Mouse (Mus musculus): Measurements from ENCODE around the gene Naaladl2.
A peak's percentile ranks its signal among the peaks of the same experiment; 100 is the strongest.
"Not testable (repeated sequence)": the region's sequence is repeated elsewhere in the genome, so short reads cannot be mapped to it uniquely, and the experiment has no call there.

Naaladl2 gene

GRCm38 (mm10) chr3:25143555-25144311 lies at the start of gene Naaladl2:
Naaladl2 (minus strand) TSS chr3:25144261.
- DNase-seq: peak; percentile 74 to 77

GRCm38 (mm10) chr3:25151721-25152120 lies 7.7 kb upstream of the Naaladl2 start:
- DNase-seq: no peak

- no peak for DNase-seq
Measured at GRCm38 (mm10) chr3:25147271-25147670, 3.2 kb upstream of the Naaladl2 start.

GRCm38 (mm10) chr3:25144961-25145697 lies 1.1 kb upstream of the Naaladl2 start:
- peak; percentile 19 to 55 for DNase-seq

GRCm38 (mm10) chr3:25143111-25143510 lies 950 bp downstream of the Naaladl2 start:
- DNase-seq: no peak

- DNase-seq: no peak
Measured at GRCm38 (mm10) chr3:25131848-25132247, 12.2 kb downstream of the Naaladl2 start.

GRCm38 (mm10) chr3:25127864-25128263 lies 16.2 kb downstream of the Naaladl2 start:
- DNase-seq: no peak

- DNase-seq: no peak
Measured at GRCm38 (mm10) chr3:25124919-25125846, 18.9 kb downstream of the Naaladl2 start.

- no peak for DNase-seq
Measured at GRCm38 (mm10) chr3:25113107-25113506, 31.0 kb downstream of the Naaladl2 start.

- DNase-seq: no peak
Measured at GRCm38 (mm10) chr3:25108997-25109396, 35.1 kb downstream of the Naaladl2 start.

GRCm38 (mm10) chr3:25092986-25093385 lies 51.1 kb downstream of the Naaladl2 start:
- DNase-seq: no peak

- no peak for DNase-seq
Measured at GRCm38 (mm10) chr3:25075785-25076184, 68.3 kb downstream of the Naaladl2 start.

- peak; percentile 55 for DNase-seq
Measured at GRCm38 (mm10) chr3:25074266-25074665, 69.8 kb downstream of the Naaladl2 start.

GRCm38 (mm10) chr3:25073821-25074220 lies 70.2 kb downstream of the Naaladl2 start:
- DNase-seq: peak; percentile 7 to 19

- DNase-seq: no peak
Measured at GRCm38 (mm10) chr3:25063217-25063616, 80.8 kb downstream of the Naaladl2 start.

- no peak for DNase-seq
Measured at GRCm38 (mm10) chr3:25052975-25053374, 91.1 kb downstream of the Naaladl2 start.

GRCm38 (mm10) chr3:25019972-25020371 lies 124.1 kb downstream of the Naaladl2 start:
- no peak for DNase-seq

GRCm38 (mm10) chr3:25010751-25011150 lies 133.3 kb downstream of the Naaladl2 start:
- DNase-seq: peak; percentile 50 to 54

- not testable (repeated sequence) for DNase-seq
Measured at GRCm38 (mm10) chr3:25006802-25007201, 137.3 kb downstream of the Naaladl2 start.

- DNase-seq: no peak
Measured at GRCm38 (mm10) chr3:24992577-24992976, 151.5 kb downstream of the Naaladl2 start.

- DNase-seq: no peak
Measured at GRCm38 (mm10) chr3:24992078-24992477, 152.0 kb downstream of the Naaladl2 start.

- DNase-seq: no peak
Measured at GRCm38 (mm10) chr3:24982111-24982510, 161.9 kb downstream of the Naaladl2 start.

GRCm38 (mm10) chr3:24942170-24942569 lies 201.9 kb downstream of the Naaladl2 start:
- DNase-seq: no peak
